Mouse (Mus musculus) ES-E14 (cell line): ENCODE measurements at regions not wholly inside any gene's neighbourhood (a gene's known extent, or its start where the extent isn't known, plus 50 kb on each side); places are given as distances from the start of the nearest gene placed in this dataset.

ENCODE experiments used
- CHD2 ChIP-seq: IDR thresholded peaks from 2 replicates; pipeline ENCODE4 v1.6.1; 2014; ENCODE audit warnings: mild to moderate bottlenecking, low read depth, low read length, inconsistent platforms
- HCFC1 ChIP-seq: IDR thresholded peaks from 2 replicates; pipeline ENCODE4 v1.6.1; 2012; ENCODE audit warnings: low read length, inconsistent platforms, borderline replicate concordance; ENCODE audit not compliant: insufficient read depth
- MAFK ChIP-seq: IDR thresholded peaks from 2 replicates; pipeline ENCODE4 v1.6.1; 2014; ENCODE audit warnings: mild to moderate bottlenecking, low read depth, low read length, inconsistent platforms; ENCODE audit not compliant: insufficient read depth

DNA sequence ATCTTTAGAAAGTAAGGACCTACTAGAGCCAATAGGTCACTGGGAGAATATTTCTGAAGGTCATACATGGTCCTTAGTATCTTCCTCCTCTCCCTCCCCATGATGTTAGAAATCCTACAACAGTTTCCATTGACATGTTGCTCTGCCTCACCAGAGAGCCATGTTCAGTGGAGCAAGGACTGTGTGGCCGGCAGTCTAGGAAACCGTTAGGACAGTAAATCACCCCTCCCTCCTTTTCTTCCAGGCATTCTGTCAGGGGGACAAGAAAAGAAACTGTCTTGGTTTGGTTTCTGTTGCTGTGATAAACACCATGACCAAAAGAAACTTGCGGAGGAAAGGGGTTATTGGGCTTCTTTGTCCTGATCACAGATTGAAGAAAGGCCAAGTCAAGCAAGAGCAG, 147.0 kb upstream of the Fat1 start:
- TF ChIP-seq HCFC1 (no peak), CHD2 (no peak), MAFK (no peak)
